Mouse (Mus musculus) right cerebral cortex, postnatal 14 days (tissue): Measurements from ENCODE around the gene Gnb1.
A peak's percentile ranks its signal among the peaks of the same experiment; 100 is the strongest.

Experiments used
- DNase-seq: peaks from one replicate; pipeline ENCODE4 v3.0.0; 2022

Gene Gnb1

DNA sequence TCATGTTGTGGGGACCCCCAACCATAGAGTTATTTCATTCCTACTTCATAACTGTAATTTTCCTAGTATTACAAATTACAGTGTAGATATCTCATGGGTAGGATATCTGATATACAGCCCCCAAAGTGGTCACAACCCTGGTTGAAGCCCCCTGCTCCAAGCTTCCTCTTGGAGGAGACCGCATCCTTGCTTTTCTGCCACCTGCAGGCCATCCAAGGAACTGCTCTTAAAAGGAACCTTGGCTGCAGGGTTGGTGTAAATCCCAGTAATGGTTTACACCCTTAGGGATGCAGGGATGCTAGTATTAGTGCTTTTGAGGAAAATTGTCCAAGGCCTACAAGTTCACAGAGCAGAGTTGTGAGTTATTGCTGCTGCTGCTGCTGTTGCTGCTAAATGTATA, 89.3 kb downstream of the Gnb1 start:
- peak; percentile 68 for DNase-seq

DNA sequence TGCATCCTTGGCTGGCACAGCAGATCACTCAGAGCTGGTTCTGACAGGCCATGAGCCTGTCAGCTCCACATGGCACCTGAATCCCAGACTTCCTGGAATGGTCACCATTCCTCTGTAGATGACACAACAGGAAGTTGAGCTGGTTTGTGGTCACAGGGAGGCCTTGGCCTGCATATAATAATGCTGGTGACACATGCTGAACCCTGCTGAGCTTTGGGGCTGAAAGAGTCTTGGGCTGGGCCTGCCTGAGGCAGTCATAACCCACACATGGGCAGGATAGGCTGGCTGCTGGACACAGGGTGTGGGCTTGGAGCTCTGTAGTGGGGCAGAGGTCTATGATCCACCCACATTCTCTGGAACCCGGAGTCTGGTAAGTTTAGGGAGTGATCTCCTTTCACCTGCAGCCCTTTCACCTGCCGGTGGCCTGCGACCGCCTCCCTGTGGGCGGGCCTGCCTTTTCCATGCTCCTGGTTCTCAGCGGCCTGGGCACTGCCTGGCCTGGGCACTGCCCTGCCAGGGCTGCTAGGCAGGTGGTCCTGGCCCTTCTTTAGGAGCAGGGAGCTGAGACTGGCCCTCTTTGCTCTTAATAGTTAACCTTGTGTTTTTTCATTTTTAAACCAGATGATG, 91.2 kb downstream of the Gnb1 start:
- no peak for DNase-seq

DNA sequence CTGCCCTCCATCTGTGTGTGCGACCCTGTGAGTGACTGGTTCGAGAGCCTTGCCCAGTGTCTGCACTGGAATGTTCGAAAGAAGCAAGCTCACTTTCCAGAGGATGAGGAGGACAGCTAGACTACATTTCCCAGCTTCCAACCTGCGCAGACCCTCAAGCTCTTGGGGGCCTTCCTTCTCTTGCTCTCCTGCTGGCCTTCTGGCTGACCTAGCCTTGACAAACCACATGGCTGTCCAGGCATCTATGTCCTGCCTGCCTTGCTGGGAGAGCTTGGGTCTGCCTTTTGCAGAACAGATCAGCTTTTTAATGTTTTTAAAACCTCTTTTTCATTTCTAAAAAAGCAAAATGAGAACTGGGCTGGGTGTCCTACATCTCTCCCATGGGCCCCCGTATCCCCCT, 98.2 kb downstream of the Gnb1 start:
- DNase-seq: no peak

DNA sequence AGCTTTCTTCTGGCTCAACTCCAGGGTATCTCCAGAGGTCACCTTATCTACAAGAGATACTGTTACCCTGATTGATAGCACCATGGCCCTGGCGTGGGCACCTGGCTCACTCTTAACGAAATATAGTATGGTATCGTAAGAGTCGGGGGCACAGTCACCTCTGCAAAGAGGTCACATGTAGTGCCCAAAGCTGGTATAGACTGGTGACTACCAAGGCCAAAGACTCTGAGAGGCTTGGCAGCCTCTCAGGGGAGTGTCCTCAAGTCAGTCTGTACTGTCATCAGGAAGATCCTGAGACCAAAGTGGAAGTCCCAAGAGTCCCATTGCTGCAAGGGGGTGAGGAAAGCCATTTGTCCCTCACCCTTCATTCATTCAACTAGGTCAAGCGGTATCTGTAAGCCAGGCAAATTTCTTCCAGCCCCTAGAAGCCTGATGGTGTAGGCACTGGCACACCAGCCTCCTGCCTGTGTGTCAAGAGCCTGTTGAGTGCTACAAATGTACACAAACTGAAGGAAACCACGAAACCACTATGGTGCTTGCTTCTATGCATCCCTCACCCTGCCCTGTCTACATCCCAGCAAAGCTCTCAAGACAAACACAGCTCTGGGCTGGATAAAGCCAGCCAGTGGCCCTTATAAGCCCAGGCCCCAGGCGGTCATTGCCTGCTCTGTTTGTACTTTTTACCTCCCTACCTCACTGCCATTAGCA, 100.0 kb downstream of the Gnb1 start:
- no peak for DNase-seq

DNA sequence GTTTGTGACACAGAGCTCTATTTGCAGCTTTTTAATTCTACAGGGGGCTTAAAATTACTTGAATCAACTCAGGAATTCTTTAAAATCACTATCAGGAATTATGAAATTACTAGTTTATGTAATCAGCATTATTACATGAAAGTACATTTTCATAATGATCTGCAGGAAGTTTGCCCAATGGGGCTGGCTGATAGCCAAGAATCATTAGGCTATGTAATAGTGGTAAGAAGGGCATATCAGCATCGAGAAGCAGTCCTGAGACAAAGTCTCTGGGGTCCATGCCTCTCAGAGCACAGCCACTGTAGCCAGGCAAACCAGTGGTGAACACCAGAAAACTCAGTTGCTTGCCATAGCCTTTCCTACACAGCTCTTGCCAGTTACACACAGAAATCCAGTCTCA, 102.6 kb downstream of the Gnb1 start:
- no peak for DNase-seq

DNA sequence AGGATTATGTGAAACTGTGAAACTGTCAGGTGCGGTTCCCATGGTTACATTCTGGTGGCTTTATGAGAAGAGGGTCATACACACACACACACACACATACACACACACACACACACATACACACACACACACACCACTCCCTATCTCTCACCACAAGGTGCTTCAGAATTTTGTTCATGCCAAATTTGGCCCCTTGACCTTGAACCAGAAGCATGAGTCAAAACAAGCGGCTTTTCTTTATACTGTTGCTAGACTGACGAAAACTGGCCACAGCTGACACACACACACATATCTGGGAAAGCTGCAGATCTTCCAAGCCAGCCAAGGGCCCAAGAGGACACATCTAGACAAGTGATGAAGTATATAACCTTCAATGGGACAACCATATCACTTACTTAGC, 104.6 kb downstream of the Gnb1 start:
- no peak for DNase-seq

DNA sequence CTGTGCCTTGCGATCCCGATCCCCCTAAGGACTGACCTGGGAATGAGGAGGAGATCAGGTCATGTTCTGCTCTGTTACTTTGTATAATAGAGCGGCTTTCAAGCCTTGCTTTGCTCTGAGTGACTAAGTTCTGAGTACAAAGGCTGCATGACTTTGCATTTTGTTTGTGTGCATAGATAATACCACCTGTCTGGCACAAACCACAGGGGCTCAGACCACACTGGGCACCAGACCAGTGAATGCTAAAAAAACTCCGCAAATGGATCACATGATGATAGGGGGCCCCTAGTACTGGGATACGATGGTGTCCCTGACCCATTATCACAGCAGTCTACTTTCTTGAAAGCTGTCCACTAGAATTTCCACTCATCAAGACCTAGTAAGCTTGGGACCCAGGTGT, 105.4 kb downstream of the Gnb1 start:
- no peak for DNase-seq

DNA sequence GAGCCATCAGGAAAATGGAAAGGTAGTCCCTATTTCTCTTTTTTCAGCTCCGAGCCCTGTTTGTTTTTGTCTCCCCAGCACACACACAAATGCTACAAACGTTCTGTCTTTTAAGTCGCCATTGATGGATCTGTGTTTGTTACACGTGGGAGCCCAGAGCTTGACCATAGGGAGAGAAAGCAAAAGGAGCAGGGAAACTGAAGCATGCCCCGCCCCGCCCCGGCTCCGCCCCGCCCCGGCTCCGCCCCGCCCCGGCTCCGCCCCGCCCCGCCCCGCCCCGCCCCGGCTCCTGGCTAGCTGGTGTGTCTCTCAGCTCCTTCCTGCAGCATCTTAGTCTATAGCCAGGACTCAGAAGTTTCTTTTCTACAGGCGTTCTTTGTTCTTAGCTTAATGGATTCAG, 107.4 kb downstream of the Gnb1 start:
- DNase-seq: no peak

DNA sequence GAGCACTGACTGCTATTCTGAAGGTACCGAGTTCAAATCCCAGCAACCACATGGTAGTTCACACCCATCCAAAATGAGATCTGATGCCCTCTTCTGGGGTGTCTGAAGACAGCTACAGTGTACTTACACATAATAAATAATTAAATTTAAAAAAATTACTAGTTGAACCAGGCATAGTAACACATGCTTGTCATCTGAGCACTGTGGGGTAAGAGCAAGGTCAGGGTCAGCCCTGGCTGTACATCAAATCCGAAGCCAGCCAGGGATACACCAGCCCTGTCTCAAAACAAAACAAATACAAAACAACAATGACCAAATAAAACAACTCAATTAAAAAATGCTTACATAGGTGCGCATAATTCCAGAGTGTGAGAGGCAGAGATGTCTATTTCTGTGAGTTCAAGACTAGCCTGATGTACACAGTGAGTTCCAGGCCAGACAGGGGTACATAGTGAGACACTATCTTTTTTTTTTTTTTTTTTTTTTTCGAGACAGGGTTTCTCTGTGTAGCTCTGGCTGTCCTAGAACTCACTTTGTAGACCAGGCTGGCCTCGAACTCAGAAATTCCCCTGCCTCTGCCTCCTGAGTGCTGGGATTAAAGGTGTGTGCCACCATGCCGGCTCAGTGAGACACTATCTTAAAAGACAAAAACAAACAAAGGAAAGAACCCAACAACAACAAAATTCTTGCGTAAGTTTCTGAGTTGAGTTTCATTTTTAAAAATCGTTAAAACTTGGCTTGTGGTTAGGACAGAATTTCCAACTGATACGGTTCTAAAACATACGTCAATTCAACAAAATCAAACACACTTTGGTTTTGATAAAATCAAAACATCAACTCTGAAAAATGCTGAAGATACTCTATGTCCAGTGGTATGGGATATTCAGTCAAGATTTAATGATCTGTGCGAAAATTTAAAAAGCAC, 109.0 kb downstream of the Gnb1 start:
- no peak for DNase-seq

DNA sequence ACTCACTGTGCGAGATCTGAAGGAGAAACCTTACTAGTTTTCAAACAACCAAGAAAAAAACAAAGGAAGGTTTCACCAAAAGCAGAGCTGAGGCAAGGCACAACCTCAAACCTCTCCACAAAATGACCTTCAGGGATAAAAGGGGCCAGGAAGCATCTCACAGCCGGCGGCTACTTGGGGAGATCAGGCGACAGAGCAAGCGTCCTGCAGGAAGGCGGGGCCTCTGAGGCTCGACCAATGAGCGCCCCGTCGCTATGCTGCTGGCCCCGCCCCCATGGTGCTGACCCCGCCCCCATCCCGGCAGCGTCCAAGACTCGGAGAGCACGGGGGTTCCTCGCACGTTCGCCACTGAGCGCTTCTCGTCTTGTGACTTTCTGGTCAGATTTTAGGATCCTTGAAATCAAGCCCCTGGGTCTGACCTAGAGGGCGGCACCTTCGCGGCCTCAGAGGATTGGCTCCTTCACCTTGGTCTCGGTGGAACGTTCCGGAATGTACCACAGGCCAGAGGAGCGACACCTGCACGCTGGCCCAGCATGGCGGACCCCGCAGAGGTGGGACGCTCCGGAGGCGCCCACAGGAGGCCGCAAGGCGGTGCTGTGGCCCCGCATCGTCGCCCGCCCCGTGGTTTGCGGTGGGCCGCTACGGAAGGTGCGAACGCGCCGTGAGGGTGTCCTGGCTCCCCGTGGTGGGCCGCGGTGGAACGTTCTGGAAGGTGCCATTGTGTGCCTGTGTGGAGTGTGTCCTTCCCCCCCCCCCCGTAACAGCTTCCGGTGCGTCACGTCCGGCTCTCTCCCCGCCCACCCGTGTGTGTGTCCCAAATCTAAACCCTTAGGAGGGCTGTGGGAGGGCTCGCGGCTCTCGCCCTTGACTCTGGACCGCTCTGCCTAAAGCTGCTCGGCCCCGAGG, 110.2 kb downstream of the Gnb1 start, which contains the start of gene Slc35e2:
Gene Slc35e2 (plus strand): TSS at position 326 of the 906 bp plus-strand sequence.
- DNase-seq: peak; percentile 94

DNA sequence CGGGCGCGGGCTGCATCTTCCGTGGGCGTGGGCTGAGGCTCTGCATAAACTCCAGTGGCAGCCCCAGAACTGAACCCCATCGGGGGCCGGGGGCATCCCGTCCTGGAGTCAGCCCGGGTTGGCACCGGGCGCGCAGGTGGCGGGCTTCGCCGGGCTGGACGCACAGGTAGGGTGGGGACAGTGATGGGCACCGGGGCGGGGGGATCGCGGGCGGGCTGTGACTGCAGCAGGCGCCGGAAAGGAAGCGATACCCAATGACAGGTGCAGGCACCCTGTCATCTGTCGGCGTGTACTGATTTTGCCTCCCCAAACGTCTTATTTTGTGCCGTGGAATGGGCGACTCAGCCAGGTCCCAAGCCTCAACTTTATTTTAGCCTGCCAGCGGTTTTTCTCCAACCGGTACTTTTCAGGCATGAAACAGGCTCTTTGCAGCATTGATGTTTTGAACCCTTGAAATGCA, 110.9 kb downstream of the Gnb1 start:
- no peak for DNase-seq

DNA sequence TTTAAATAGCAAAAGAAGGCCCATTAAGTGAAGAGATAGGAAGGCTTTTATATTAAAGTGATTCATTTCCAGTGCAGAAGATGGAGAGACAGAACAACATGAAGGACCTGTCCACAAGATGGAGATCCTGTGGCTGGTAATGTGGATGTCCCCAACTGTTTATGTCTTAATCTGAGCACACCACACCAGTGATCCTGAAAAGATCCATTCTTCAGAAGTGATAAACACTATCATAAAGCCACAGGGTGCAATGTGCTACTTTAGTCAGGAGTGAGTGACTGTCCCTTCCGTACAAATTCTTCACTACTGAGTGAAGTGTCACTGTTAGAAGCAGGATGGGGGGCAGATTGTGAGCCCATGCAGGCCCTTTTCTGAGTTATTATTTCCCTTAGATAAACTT, 111.6 kb downstream of the Gnb1 start:
- no peak for DNase-seq

DNA sequence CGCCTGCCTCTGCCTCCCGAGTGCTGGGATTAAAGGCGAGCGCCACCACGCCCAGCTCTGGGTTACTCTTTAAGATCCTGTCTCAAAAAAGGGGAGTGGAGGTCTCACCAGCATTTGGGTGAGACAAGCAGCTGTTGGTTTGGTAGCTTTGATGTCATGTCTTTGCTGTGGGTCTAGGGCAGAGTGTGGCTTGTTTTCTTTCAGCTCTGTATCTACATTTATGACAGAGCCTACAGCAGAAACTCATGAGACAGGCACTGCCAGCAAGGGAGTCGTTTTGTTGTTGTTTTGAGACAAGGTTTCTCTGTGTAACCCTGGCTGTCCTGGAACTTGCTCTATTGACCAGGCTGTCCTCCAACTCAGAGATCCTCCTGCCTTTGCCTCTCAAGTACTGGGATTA, 112.6 kb downstream of the Gnb1 start:
- DNase-seq: no peak

DNA sequence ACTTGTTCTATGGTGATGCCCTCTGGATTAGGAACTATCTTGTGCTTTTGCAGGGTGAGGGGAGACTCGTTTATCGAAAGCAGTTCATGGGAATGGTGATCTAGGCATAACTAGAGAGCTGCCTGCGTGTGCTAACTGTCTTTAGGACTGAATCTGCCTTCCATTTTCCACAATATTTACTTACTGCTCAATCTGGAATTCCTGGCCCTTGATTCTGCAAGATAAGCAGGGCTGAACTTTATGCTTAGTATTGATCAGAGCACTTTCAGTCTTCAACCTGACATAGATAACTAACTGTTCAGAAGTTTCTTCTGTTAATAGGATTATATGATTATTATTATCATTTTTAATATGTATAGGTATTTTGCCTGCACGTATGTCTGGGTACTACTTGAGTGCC, 114.0 kb downstream of the Gnb1 start:
- DNase-seq: no peak

DNA sequence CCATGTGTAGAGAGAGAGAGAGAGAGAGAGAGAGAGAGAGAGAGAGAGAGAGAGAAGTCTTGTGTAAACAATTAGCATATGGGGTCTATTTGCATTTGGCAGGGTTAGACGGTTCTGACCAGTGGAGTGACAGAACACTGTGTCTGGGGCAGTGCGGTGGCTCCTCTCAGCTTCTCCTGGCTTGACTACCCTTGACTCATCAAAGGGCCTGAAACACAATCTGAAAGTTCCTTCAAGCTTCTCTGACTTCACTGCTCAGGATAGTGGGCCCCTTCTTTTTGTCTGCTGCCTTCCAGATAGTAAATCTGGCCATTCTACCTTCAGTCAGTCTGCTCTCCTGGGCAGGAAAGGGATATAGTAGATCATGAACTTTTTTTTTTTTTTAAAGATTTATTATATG, 115.7 kb downstream of the Gnb1 start:
- no peak for DNase-seq
